Mouse (Mus musculus) embryonic fibroblast, embryonic 13.5 days (primary cell): Measurements from ENCODE around the gene Ndufaf7. TPM values are rescaled to one million over a fixed set of nuclear protein-coding genes. Genes with fewer than 3 reads are reported as not detected.
A peak's percentile ranks its signal among the peaks of the same experiment; 100 is the strongest.

Source experiments
- H3K27ac ChIP-seq: 2 replicates; pipeline ENCODE4 v1.5.1; 2012; ENCODE audit warnings: low read length, control low read depth, inconsistent platforms; ENCODE audit not compliant: insufficient read depth
- H3K4me1 ChIP-seq: 2 replicates; pipeline ENCODE4 v1.6.1; 2011; ENCODE audit warnings: low read length; ENCODE audit not compliant: control insufficient read depth, insufficient read depth
- H3K4me3 ChIP-seq: 2 replicates; pipeline ENCODE4 v1.5.1; 2011; ENCODE audit warnings: mild to moderate bottlenecking, control low read depth, low read length; ENCODE audit not compliant: insufficient read depth
- CTCF ChIP-seq: IDR thresholded peaks from 2 replicates; pipeline ENCODE4 v1.5.1; 2011; ENCODE audit warnings: mild to moderate bottlenecking, control low read depth, low read length, moderate library complexity, borderline replicate concordance; ENCODE audit not compliant: insufficient read depth
- POLR2A ChIP-seq: IDR thresholded peaks from 2 replicates; pipeline ENCODE4 v1.6.1; 2011; ENCODE audit warnings: low read depth, mild to moderate bottlenecking, control low read depth, low read length, moderate library complexity
- polyA plus RNA-seq: library from polyadenylated mRNA; stranded (reverse); fragments of >200 nt; gene quantifications from 2 replicates; pipeline ENCODE4 v1.2.4, GENCODE M21; 2011; ENCODE audit warnings: low read depth; ENCODE audit not compliant: missing spikeins, insufficient read length

The Ndufaf7 gene
- polyA plus RNA-seq, result 40.1 and 44.1 TPM in 2 replicates

DNA sequence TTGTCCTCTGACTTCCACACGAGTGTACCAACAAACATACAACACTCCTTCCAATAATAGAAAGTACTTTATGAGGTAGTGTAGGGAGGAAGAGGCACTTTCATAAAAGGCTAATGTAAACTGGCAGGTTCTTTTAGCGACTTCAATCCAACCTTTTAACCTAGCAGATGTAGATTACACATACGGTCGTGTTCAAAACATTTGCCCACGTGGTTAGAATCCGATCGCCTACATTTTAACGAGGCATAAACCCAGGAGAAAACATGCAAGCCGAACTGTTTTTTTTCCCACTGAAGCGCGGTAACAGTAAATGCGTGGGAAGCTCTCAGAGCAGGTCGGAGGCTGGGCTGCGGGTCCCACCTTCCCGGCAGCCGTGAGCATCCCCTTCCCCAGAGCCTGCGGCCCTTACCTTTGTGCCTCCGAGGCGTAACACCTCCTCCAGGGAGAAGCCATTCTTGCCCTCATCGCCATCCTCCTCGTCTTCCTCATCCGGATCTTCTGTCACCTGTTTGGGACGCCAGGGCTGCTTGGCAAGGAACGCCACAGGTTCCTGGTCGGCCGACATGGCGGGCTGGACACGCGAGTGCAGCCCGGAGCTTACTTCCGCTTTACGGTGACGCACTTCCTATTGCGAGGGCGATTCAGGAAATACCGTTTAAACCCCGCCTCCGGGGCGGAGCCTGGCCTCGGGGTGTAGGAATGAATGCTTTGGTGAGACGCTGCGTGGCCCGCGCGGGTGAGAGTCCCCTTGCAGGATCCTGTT, at the start of gene Ndufaf7, which contains the start of gene Cebpz:
Gene Ndufaf7, plus strand, starts transcription at position 671 of the 763 bp plus-strand sequence.
Gene Cebpz, minus strand, starts transcription at position 601 of the 763 bp plus-strand sequence.
- Histone ChIP-seq H3K4me3 (peak within 1 kb of the TSS; percentile 86), H3K4me1 (no peaks in the 10 kb centered on the region; the same call in 1 of the 2 replicates), H3K27ac (no peak within 1 kb of the TSS)
- TF ChIP-seq CTCF (no peak), POLR2A (peak; percentile 87)

DNA sequence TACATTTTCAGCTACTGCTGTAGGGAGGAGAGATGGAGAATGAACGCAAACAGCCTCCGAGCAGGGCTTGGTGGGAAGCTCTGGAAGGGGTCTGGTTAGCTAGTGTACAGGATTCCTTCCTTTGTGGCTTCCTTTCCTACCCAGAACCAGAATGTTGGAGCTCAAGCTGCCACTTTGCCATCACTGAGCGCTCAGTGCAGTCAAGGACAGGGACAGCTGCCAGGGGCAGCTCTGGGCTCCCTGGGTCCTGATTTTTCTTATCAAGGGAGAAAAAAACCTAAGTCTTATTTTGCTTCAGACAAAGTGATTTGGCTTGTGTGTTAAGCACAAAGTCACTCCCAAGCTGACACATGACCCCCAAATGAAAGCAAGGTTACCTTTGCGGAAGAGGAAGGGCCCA, 48.4 kb upstream of the Ndufaf7 start:
- Histone ChIP-seq H3K4me3 (no peak overlapping the region), H3K27ac (no peak overlapping the region)
- TF ChIP-seq POLR2A (no peak), CTCF (no peak)

DNA sequence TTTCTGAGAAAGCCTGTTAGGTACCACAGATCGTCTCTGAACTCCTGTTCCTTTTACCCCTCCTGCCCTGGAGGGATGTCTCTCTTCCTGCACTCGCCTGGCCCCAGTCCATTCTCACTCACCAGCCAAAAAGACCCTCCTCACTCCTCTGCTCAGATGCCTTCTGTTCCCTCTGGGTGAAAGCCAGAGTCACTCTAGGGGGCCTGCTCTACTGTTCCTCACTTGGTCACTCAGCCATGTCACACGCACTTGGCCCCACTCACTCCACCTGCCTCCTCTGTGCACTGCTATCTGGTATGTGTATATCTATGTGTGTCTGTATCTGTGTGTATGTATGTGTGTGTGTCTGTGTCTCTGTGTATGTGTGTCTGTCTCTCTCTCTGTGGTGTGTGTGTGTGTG, 47.8 kb upstream of the Ndufaf7 start:
- Histone ChIP-seq H3K27ac (no peak overlapping the region), H3K4me1 (no peaks in the 10 kb centered on the region), H3K4me3 (no peak overlapping the region)
- TF ChIP-seq CTCF (no peak), POLR2A (no peak)

More for the DNA sequence above, 48.4 kb upstream of the Ndufaf7 start:
- H3K4me1 ChIP-seq, result no peaks in the 10 kb centered on the region

DNA sequence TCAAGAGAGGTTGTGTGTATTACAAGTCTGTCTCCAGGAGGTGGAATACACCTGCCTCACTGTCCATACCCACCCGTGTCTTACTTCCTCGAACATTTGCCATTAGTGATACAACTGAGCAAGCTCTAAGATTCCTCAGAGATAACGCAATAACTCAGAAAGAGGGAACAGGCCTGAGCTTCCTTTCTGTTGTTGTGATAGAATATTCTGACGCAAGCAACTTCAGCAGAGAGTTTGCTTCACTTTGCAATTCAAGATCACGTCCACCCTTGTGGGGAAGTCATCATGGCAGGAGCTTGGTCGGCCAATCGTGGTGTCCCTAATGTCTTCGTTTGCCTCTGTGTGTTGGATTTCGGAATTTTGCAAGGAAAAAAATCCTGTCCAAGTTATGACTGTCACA, 45.9 kb upstream of the Ndufaf7 start:
- H3K4me1 ChIP-seq, result no peaks in the 10 kb centered on the region
- TF ChIP-seq POLR2A, result no peak
- no peak for TF ChIP-seq CTCF
- H3K4me3 ChIP-seq, result no peak overlapping the region
- no peak overlapping the region for H3K27ac ChIP-seq

DNA sequence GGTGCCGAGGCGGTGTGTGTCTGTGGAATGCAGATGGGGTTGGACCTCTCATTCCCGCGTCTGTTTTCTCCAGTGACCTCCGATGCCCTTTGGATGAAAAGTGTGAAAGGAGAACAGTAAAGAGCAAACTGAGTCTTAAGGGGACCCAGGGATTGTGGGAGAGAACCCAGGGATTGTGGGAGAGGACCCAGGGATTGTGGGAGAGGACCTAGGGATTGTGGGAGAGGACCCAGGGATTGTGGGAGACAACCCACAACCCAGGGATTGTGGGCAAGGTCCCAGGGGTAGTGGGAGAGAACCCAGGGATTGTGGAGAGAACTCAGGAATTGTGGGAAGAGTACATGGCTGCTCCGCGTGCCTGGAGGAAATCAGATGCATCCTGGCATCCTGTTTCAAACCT, 41.9 kb upstream of the Ndufaf7 start:
- TF ChIP-seq POLR2A (no peak), CTCF (no peak)
- Histone ChIP-seq H3K4me1 (no peaks in the 10 kb centered on the region), H3K4me3 (no peak overlapping the region), H3K27ac (no peak overlapping the region)

DNA sequence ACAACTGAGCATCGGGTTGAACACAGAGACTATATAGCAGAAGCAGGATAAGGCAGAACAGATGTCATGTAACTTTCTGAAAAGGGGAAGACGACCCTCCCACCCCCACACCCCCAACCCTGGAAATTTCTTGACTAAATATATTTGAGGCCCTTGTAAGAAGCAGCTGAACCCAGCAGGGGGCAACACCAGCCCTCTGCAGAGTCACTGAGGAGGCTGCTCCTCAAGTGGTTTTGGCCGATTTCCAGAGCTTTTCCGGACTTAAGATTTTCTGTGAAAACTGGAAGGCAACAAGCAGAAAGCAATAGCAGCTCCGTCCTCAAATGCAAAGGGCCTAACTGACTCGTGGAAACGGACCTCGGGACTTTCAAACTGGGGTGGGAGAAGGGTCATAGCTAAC, 41.5 kb upstream of the Ndufaf7 start:
- H3K4me3 ChIP-seq, result no peak overlapping the region
- no peak overlapping the region for H3K27ac ChIP-seq

DNA sequence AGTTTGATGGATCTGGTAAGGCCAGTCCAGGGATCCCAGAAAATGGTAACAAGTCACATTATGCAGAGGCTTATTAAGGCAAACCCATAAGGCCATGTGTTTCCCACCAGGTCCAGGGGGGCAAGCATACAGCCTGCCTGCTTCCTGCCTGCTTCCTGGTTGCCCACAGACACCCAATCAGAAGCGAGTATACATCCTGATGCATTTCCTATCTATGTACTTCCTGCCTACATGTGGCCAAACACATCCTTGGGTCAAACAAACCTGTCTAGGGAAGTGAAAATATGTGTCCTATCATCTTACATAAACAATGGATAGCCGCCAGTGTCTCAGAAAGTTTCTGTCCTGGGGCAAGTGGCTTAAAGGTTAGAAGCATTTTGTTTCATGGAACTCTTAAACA, 33.8 kb upstream of the Ndufaf7 start:
- Histone ChIP-seq H3K27ac (no peak overlapping the region), H3K4me3 (no peak overlapping the region), H3K4me1 (no peaks in the 10 kb centered on the region)
- TF ChIP-seq CTCF (no peak), POLR2A (no peak)

More for the DNA sequence above, 41.5 kb upstream of the Ndufaf7 start:
- no peaks in the 10 kb centered on the region for H3K4me1 ChIP-seq
- TF ChIP-seq CTCF (0 out of 2 replicates have a peak, but pooled peaks have one; percentile 44), POLR2A (no peak)

DNA sequence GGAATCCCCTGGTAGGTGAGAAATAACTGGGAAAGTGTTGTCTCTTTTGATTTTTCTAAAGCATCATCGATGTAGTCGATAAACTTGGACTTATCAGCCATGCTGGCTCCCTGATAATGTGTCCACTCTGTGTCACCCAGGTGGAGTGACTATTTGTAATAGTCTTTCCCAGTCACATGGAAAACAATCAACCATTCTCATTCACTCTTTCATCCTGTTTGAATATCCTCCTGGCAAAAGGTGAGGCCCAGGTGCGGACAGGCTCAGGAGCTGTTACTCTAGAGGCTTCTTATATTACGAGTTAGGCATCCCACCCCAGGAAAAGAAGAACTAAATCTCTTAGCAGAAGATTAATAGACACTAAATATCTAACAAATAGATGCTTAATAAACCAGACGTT, 30.0 kb upstream of the Ndufaf7 start, which contains the start of gene Sult6b1:
Gene Sult6b1, minus strand, starts transcription at position 101 of the 400 bp plus-strand sequence.
- Histone ChIP-seq H3K4me3 (no peak within 1 kb of the TSS), H3K27ac (no peak within 1 kb of the TSS), H3K4me1 (no peaks in the 10 kb centered on the region)
- TF ChIP-seq POLR2A, result no peak
- no peak for TF ChIP-seq CTCF

DNA sequence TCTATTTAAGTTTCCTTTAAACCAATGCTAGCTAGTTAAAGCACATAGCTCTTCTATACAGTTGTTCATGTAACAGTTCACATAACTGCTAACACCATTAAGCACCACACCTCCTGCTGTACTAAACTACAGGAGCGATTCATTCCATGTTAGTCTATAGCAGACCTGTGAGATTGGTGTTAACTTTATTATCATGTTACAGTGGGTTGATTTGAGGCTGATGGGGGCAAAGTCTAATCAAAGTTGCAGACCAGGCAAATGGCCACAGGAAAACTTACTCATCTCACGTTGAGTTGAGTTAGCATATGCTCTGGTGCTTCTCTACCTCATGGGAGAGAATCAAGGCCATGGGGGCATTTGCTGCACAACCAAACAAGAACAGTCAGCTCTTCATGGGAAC, 27.6 kb upstream of the Ndufaf7 start:
- TF ChIP-seq CTCF, result no peak
- no peak for TF ChIP-seq POLR2A
- Histone ChIP-seq H3K4me1 (no peaks in the 10 kb centered on the region), H3K27ac (no peak overlapping the region), H3K4me3 (no peak overlapping the region)

DNA sequence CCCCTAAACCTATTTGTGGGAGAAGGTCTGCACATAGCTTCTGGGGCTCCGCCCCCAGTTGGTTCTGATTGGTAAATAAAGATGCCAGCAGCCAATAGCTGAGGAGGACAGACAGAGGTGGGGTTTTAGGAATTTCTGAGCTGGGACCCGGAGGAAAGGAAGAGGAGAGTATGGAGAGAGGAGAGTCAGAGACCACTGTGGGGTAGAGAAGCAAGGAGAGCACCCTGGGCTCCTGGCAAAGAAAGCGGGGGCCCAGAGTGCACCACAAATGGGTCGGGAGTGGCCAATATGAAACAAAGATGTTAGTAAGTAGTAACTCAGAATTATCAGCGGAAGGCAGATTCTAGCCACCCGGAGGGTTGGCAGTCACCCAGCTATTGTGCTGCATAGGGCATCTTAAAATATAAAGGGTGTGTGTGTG, 24.1 kb upstream of the Ndufaf7 start:
- Histone ChIP-seq H3K4me1 (no peaks in the 10 kb centered on the region), H3K4me3 (peak overlapping the region; percentile 22), H3K27ac (no peak overlapping the region)
- no peak for TF ChIP-seq CTCF
- TF ChIP-seq POLR2A, result 0 out of 2 replicates have a peak, but pooled peaks have one; percentile 16
